Mouse (Mus musculus) liver, embryonic 14.5 days (tissue): Measurements from ENCODE around the gene Fbxw4.

Source experiments
- CTCF ChIP-seq: IDR thresholded peaks from 2 replicates; pipeline ENCODE4 v1.5.1; 2016; ENCODE audit warnings: antibody characterized with exemption, low read depth, control low read depth
- EP300 ChIP-seq: IDR thresholded peaks from 2 replicates; pipeline ENCODE4 v1.6.1; 2016; ENCODE audit warnings: antibody characterized with exemption, low read depth

DNA sequence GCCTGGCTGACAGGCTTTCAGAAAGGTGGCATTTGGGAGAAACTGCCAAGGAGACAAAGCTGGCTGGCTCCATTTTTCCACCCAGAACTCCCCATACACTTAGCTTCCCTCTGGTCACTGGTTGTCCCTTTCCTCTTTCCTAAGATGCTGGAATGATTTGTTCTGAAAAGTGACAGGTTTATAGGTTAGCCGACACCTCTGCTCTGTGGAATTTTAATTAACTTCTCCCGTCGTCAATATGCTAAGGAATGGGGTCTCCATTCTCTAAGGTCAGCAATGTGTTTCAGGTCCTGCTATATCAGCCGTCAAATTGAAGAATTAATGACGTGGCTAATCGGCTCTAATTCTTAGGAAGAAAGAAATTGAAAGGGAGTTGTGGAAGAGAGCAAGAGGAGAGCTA is 31.5 kb downstream of the Fbxw4 start:
- TF ChIP-seq CTCF = no peak
- no peak for TF ChIP-seq EP300
